Mouse (Mus musculus): ENCODE results near the gene Nrcam. TPM values are rescaled to one million over a fixed set of nuclear protein-coding genes. Genes with fewer than 3 reads are reported as not detected.

Nrcam gene
- polyA plus RNA-seq, 1 experiment, result not detected

DNA sequence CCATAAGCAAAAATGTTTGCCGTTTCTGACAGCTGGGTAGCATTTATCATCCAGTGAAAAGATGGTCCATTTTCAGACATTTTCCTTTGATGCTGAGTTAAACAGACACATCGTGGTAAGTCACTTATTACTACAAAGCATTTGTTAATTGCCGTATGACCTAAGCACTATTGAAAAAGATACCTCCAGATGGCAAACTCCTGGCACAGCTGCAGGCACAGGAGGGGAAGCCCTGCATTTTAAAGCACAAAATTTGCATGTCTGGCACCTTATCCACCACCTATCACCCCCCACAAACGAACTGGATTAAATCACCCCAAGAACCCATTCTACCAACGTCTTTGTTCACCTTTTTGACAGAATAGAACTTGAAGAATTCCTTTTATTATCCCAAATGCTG lies 206.9 kb downstream of the Nrcam start:
- TF ChIP-seq TAL1 (IDR thresholded peaks at IDR 0.05; ENCODE audit: low read length), result no peak
- no peak for TF ChIP-seq GATA1 (IDR thresholded peaks at IDR 0.05; ENCODE audit: low read length)
- Histone ChIP-seq H3K9me3 (ENCODE audit: control insufficient read depth, low read length) (no peaks in the 10 kb centered on the region), H3K36me3 (ENCODE audit: control insufficient read depth) (no peaks in the 10 kb centered on the region), H3K4me3 (replicated peaks) (no peak overlapping the region), H3K4me1 (ENCODE audit: control insufficient read depth) (no peaks in the 10 kb centered on the region), H3K27me3 (ENCODE audit: control insufficient read depth) (no peaks in the 10 kb centered on the region)

- H3K4me1 ChIP-seq (ENCODE audit: control insufficient read depth), result no peaks in the 10 kb centered on the region
- no peaks in the 10 kb centered on the region for H3K36me3 ChIP-seq (ENCODE audit: control insufficient read depth)
- H3K27me3 ChIP-seq (ENCODE audit: control insufficient read depth), result no peaks in the 10 kb centered on the region
- H3K4me3 ChIP-seq (replicated peaks), result no peak overlapping the region
- H3K9me3 ChIP-seq (ENCODE audit: control insufficient read depth, low read length), result no peaks in the 10 kb centered on the region
- TF ChIP-seq GATA1 (IDR thresholded peaks at IDR 0.05; ENCODE audit: low read length), result no peak
- no peak for TF ChIP-seq TAL1 (IDR thresholded peaks at IDR 0.05; ENCODE audit: low read length)
These were observed 219.2 kb downstream of the Nrcam start for GRCm38 (mm10) chr12:44547721-44548369.

DNA sequence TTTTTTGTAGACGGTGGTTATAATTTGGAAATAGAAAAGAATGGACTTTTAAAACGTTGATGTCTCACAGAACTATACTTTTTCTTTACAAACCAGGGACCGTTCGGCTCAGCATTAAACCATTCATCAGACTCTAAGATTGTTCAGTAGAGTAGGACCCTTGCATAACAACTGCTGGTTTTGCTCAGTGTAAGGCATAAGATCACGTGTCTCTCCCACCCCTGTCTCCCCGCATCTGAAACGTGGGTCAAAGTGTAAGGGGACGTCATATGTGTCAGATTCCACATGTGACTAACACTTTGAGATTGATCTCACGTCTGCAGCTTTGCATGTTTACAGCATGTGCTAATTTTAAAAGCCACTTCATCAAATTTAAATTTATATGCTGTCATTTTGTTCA lies 219.8 kb downstream of the Nrcam start:
- H3K36me3 ChIP-seq (ENCODE audit: control insufficient read depth), result no peaks in the 10 kb centered on the region
- TF ChIP-seq TAL1 (IDR thresholded peaks at IDR 0.05; ENCODE audit: low read length), result no peak
- H3K4me3 ChIP-seq (replicated peaks), result no peak overlapping the region
- no peaks in the 10 kb centered on the region for H3K27me3 ChIP-seq (ENCODE audit: control insufficient read depth)
- H3K4me1 ChIP-seq (ENCODE audit: control insufficient read depth), result no peaks in the 10 kb centered on the region
- H3K9me3 ChIP-seq (ENCODE audit: control insufficient read depth, low read length), result no peaks in the 10 kb centered on the region

- no peak overlapping the region for H3K4me3 ChIP-seq (replicated peaks)
- H3K4me1 ChIP-seq (ENCODE audit: control insufficient read depth), result no peaks in the 10 kb centered on the region
- no peak for TF ChIP-seq GATA1 (IDR thresholded peaks at IDR 0.05; ENCODE audit: low read length)
- TF ChIP-seq TAL1 (IDR thresholded peaks at IDR 0.05; ENCODE audit: low read length), result no peak
These were observed 222.9 kb downstream of the Nrcam start for GRCm38 (mm10) chr12:44551614-44552013.

DNA sequence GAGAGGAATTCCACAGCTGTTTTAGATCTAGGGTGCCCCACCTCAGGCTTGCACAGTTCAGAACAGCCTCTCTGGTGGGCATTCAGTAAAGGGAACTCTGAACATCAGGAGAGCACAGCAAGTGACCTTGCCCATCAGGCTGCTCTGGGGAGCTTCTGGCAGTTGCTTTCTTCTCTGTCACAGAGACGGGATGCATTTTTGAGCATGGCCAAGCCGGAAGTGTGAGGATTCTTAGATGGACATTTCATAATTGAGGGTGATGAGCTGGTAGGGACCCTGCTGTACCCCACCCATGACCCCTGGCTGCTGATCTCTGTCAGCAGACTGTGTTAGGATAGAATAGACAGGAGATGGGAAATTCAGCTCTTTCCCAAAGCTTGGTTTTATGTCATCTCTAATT lies 225.4 kb downstream of the Nrcam start:
- no peaks in the 10 kb centered on the region for H3K9me3 ChIP-seq (ENCODE audit: control insufficient read depth, low read length)
- TF ChIP-seq TAL1 (IDR thresholded peaks at IDR 0.05; ENCODE audit: low read length) (no peak), GATA1 (IDR thresholded peaks at IDR 0.05; ENCODE audit: low read length) (no peak)
- H3K4me1 ChIP-seq (ENCODE audit: control insufficient read depth), result no peaks in the 10 kb centered on the region
- H3K4me3 ChIP-seq (replicated peaks), result no peak overlapping the region
- H3K36me3 ChIP-seq (ENCODE audit: control insufficient read depth), result no peaks in the 10 kb centered on the region
- H3K27me3 ChIP-seq (ENCODE audit: control insufficient read depth), result no peaks in the 10 kb centered on the region

More at GRCm38 (mm10) chr12:44551614-44552013, 222.9 kb downstream of the Nrcam start:
- no peaks in the 10 kb centered on the region for H3K36me3 ChIP-seq (ENCODE audit: control insufficient read depth)
- no peaks in the 10 kb centered on the region for H3K9me3 ChIP-seq (ENCODE audit: control insufficient read depth, low read length)
- H3K27me3 ChIP-seq (ENCODE audit: control insufficient read depth), result no peaks in the 10 kb centered on the region

DNA sequence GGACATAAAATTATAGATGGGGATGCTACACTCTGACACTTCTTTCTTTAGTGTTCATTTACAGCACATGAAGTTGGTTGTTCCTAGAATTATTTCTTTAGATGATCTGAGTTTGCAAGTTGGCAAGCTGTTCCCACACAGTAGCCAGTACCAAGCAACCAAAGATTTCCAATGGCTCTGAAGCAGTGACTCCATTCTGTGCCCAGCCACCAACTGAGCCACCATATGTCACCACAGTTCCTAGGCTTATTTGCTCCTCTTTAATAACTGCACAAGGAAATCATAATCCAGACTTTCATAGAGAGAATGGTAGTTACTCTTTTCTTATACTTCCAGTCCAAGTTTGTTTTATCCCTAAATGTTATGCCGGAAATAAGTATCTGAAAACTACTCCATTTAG lies 226.1 kb downstream of the Nrcam start:
- TF ChIP-seq GATA1 (IDR thresholded peaks at IDR 0.05; ENCODE audit: low read length) (no peak), TAL1 (IDR thresholded peaks at IDR 0.05; ENCODE audit: low read length) (no peak)
- Histone ChIP-seq H3K4me3 (replicated peaks) (no peak overlapping the region), H3K9me3 (ENCODE audit: control insufficient read depth, low read length) (no peaks in the 10 kb centered on the region), H3K36me3 (ENCODE audit: control insufficient read depth) (no peaks in the 10 kb centered on the region), H3K4me1 (ENCODE audit: control insufficient read depth) (no peaks in the 10 kb centered on the region), H3K27me3 (ENCODE audit: control insufficient read depth) (no peaks in the 10 kb centered on the region)

DNA sequence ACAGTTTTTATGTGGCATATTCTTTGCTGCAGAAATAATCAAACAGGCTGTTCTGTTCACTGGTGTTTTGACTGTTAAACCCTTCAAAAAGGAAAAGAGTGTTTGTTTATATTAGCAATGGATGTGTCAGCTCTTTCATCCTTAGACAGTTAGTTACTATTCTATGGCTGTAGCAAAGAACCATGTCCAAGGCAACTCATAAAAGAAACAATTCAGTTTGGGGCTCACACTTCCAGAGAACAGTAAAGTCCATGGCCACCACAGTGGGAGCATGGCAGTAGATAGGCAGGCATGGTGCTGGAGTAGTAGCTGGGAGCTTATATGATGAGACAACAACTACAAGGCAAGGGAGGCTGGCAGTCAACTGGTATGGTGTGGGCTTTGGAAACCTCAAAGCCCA lies 231.3 kb downstream of the Nrcam start:
- Histone ChIP-seq H3K9me3 (ENCODE audit: control insufficient read depth, low read length) (no peaks in the 10 kb centered on the region), H3K4me1 (ENCODE audit: control insufficient read depth) (no peaks in the 10 kb centered on the region), H3K36me3 (ENCODE audit: control insufficient read depth) (no peaks in the 10 kb centered on the region), H3K4me3 (replicated peaks) (no peak overlapping the region), H3K27me3 (ENCODE audit: control insufficient read depth) (no peaks in the 10 kb centered on the region)
- TF ChIP-seq GATA1 (IDR thresholded peaks at IDR 0.05; ENCODE audit: low read length) (no peak), TAL1 (IDR thresholded peaks at IDR 0.05; ENCODE audit: low read length) (no peak)

GRCm38 (mm10) chr12:44570070-44570469 lies 241.4 kb downstream of the Nrcam start:
- Histone ChIP-seq H3K27me3 (ENCODE audit: control insufficient read depth) (no peaks in the 10 kb centered on the region), H3K4me1 (ENCODE audit: control insufficient read depth) (no peaks in the 10 kb centered on the region), H3K36me3 (ENCODE audit: control insufficient read depth) (no peaks in the 10 kb centered on the region), H3K4me3 (replicated peaks) (no peak overlapping the region), H3K9me3 (ENCODE audit: control insufficient read depth, low read length) (no peaks in the 10 kb centered on the region; the same call in 1 of the 2 replicates)
- TF ChIP-seq GATA1 (IDR thresholded peaks at IDR 0.05; ENCODE audit: low read length), result no peak
- TF ChIP-seq TAL1 (IDR thresholded peaks at IDR 0.05; ENCODE audit: low read length), result no peak

DNA sequence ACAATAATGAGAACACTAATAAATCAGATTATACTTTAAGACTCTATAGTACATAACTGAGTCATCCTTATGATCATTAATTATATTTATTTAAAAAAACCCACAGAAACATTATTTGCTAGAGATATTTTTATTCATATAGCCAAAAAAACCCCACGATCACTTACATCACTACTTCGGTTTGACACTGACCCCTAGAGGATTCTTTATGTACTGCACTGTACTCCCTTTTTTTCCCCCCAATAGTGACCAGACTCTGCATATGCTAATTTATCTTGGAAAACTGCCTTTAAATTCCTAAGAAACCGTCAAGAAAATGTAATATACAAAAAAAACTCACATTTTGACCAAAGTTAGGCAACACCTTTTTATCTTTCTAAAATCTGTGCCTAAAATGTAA lies 244.0 kb downstream of the Nrcam start:
- Histone ChIP-seq H3K4me3 (replicated peaks) (no peak overlapping the region), H3K36me3 (ENCODE audit: control insufficient read depth) (no peaks in the 10 kb centered on the region), H3K9me3 (ENCODE audit: control insufficient read depth, low read length) (no peaks in the 10 kb centered on the region; the same call in 1 of the 2 replicates), H3K27me3 (ENCODE audit: control insufficient read depth) (no peaks in the 10 kb centered on the region), H3K4me1 (ENCODE audit: control insufficient read depth) (no peaks in the 10 kb centered on the region)
- TF ChIP-seq GATA1 (IDR thresholded peaks at IDR 0.05; ENCODE audit: low read length) (no peak), TAL1 (IDR thresholded peaks at IDR 0.05; ENCODE audit: low read length) (no peak)

- TF ChIP-seq TAL1 (IDR thresholded peaks at IDR 0.05; ENCODE audit: low read length), result no peak
- TF ChIP-seq GATA1 (IDR thresholded peaks at IDR 0.05; ENCODE audit: low read length), result no peak
- no peaks in the 10 kb centered on the region for H3K4me1 ChIP-seq (ENCODE audit: control insufficient read depth)
- no peak overlapping the region for H3K4me3 ChIP-seq (replicated peaks)
- H3K9me3 ChIP-seq (ENCODE audit: control insufficient read depth, low read length), result no peaks in the 10 kb centered on the region; the same call in 1 of the 2 replicates
- no peaks in the 10 kb centered on the region for H3K36me3 ChIP-seq (ENCODE audit: control insufficient read depth)
- no peaks in the 10 kb centered on the region for H3K27me3 ChIP-seq (ENCODE audit: control insufficient read depth)
These were observed 245.5 kb downstream of the Nrcam start for GRCm38 (mm10) chr12:44574167-44574566.

Measured in erythroblast, embryonic 14.5 days (primary cell).